Mouse (Mus musculus) forebrain, embryonic 13.5 days (tissue): ENCODE data around the gene Six4. TPM values are rescaled to one million over a fixed set of nuclear protein-coding genes. Genes with fewer than 3 reads are reported as not detected.
A peak's percentile ranks its signal among the peaks of the same experiment; 100 is the strongest.
"Not testable (repeated sequence)": the region's sequence is repeated elsewhere in the genome, so short reads cannot be mapped to it uniquely, and the experiment has no call there.

ENCODE experiments used
- ATAC-seq: fragments of 200-750 bp; cut with Nextera tagmentation; 2 replicates; pipeline ENCODE4 v1.8.0; 2017
- H3K27ac ChIP-seq: fragments of 300-500 bp; sonication (generic); 2 replicates; pipeline ENCODE4 v1.5.1; 2015; ENCODE audit warnings: inconsistent platforms, mild to moderate bottlenecking, moderate library complexity
- H3K27me3 ChIP-seq: fragments of 300-500 bp; sonication (generic); 2 replicates; pipeline ENCODE4 v1.6.1; 2015; ENCODE audit warnings: mild to moderate bottlenecking, inconsistent platforms
- H3K36me3 ChIP-seq: fragments of 300-500 bp; sonication (generic); 2 replicates; pipeline ENCODE4 v1.6.1; 2015; ENCODE audit warnings: mild to moderate bottlenecking, inconsistent platforms; ENCODE audit not compliant: poor library complexity, severe bottlenecking
- H3K4me1 ChIP-seq: fragments of 300-500 bp; sonication (generic); 2 replicates; pipeline ENCODE4 v1.6.1; 2015; ENCODE audit warnings: inconsistent platforms
- H3K4me2 ChIP-seq: fragments of 300-500 bp; sonication (generic); 2 replicates; pipeline ENCODE4 v1.6.1; 2015; ENCODE audit warnings: inconsistent platforms, mild to moderate bottlenecking, moderate library complexity
- H3K4me3 ChIP-seq: fragments of 300-500 bp; sonication (generic); 2 replicates; pipeline ENCODE4 v1.5.1; 2015; ENCODE audit warnings: mild to moderate bottlenecking, inconsistent platforms
- H3K9ac ChIP-seq: fragments of 300-500 bp; sonication (generic); 2 replicates; pipeline ENCODE4 v1.6.1; 2015; ENCODE audit warnings: mild to moderate bottlenecking, inconsistent platforms
- H3K9me3 ChIP-seq: fragments of 300-500 bp; sonication (generic); replicated peaks from 2 replicates; pipeline ENCODE4 v1.6.1; 2016; ENCODE audit warnings: inconsistent platforms
- WGBS: fragments of 180-500 bp; shearing (Covaris S2); methylation state at CpG from one replicate; pipeline ENCODE4 v1.1.7; 2015; 5-methylcytosine and 5-hydroxymethylcytosine counted together
- polyA plus RNA-seq: library from polyadenylated mRNA; unstranded; fragments of >200 nt; fragmentation: Nextera tagmentation; extraction: Ambion mirVana; gene quantifications from 2 replicates; pipeline ENCODE4 v1.2.1, GENCODE M21; 2015

The Six4 gene
- polyA plus RNA-seq, 1 experiment from 2014 or later, result 0.89 TPM

DNA sequence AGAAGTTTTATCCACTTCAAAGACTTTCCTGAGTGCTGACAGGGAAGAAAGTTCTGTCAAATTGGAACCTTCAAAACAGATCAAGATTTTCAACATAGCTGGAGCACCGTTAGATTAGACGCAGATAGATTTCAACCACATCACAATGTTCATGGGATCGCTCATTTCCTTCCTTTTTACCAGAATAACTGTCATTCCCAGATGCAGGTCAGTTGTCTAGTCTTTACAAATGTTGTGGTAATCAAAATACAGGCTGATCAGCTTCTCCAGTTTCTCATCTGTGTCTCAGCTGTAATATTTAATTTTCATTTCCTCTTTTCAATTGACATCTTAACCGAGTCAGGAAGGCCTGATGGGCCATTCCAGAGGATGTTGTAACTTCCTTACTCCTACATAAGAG lies 29.5 kb downstream of the Six4 start:
- no peaks in the 10 kb centered on the region for H3K27me3 ChIP-seq
- H3K4me3 ChIP-seq, result no peak overlapping the region
- no peaks in the 10 kb centered on the region for H3K4me1 ChIP-seq
- WGBS, result 89% methylated on average over 4 of the region's 4 CpGs
- H3K9ac ChIP-seq, result no peak overlapping the region
- H3K36me3 ChIP-seq, result no peaks in the 10 kb centered on the region
- no peak overlapping the region for H3K4me2 ChIP-seq
- H3K27ac ChIP-seq, result no peak overlapping the region
- H3K9me3 ChIP-seq, result no peaks in the 10 kb centered on the region
- no peak for ATAC-seq

DNA sequence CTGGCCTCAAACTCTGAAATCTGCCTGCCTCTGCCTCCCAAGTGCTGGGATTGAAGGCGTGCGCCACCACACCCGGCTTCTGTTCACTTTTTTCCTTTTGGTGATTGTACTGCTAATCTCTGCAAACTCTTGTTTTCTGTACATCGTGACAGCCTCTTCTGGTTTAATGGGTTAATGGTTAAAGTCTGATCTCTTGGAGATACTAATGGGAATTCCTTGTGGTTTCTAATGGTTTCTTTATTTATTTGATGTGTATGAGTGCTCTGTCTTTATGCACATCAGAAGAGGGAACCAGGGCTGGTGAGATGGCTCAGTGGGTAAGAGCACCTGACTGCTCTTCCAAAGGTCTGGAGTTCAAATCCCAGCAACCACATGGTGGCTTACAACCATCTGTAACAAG lies 31.4 kb downstream of the Six4 start:
- WGBS, result 90% methylated on average over 4 of the region's 4 CpGs
- H3K9me3 ChIP-seq, H3K4me1 ChIP-seq, H3K27me3 ChIP-seq, H3K36me3 ChIP-seq, H3K4me2 ChIP-seq, H3K4me3 ChIP-seq, H3K9ac ChIP-seq, ATAC-seq, H3K27ac ChIP-seq: not testable (repeated sequence)

DNA sequence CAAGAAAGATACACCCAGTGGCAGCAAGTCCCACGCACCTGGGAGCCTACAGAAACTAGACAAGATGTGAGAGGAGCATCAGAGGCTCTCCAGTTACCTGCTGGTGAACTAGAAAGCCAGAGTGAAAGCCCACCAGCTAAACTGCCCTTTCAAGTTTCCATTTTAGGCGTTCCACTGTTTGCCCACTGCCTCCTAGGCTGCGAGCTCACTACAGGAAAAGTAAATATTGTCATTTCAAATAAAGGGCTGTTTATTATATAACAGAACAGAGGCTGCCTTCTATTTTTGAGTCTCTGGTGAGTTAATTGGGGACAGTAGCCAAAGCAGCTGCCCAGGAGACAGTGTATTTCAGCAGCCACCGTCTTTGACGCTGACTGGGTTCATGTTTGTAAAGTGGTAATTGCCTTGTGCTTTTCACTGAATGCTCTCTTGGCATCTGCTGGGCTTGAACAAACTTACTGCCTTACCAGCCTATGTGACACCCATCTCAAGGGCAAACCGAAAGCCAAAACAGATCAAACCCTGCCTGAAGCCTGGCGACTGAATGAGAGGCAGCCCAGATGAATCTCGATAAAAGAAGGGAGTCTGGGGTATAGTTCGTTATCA lies 52.3 kb downstream of the Six4 start:
- no peaks in the 10 kb centered on the region for H3K4me1 ChIP-seq
- no peaks in the 10 kb centered on the region for H3K9me3 ChIP-seq
- peaks cover 35% of the 10 kb centered on the region for H3K27me3 ChIP-seq
- H3K4me2 ChIP-seq, result no peak overlapping the region
- no peaks in the 10 kb centered on the region for H3K36me3 ChIP-seq
- WGBS, result 50% methylated on average over 9 of the region's 9 CpGs
- H3K9ac ChIP-seq, result no peak overlapping the region
- no peak for ATAC-seq
- no peak overlapping the region for H3K27ac ChIP-seq
- H3K4me3 ChIP-seq, result no peak overlapping the region

DNA sequence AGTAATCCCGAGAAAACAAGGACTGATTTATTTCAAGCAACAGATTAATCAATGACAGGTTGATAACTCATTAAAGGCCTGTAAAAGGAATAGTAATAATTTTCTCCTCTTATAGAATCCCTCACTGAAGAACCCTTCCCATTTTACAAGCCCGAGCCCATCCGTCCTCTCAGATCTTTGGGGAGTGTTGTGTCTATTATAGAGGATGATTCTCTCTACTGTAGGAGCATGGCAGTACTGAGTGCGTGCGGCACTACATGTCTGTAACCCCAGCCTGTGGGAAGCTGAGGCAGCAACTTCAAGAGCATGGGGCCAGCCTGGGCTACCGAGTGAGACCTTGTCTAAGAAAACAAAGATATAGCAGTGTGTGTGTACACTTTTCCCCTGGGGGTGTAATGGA lies 55.8 kb downstream of the Six4 start:
- WGBS, result 91% methylated on average over 6 of the region's 6 CpGs
- Histone ChIP-seq H3K4me1 (peaks cover 19% of the 10 kb centered on the region), H3K4me3 (no peak overlapping the region), H3K27ac (no peak overlapping the region), H3K9me3 (no peaks in the 10 kb centered on the region), H3K9ac (no peak overlapping the region), H3K4me2 (no peak overlapping the region), H3K27me3 (peaks cover 69% of the 10 kb centered on the region), H3K36me3 (no peaks in the 10 kb centered on the region)
- ATAC-seq, result no peak

DNA sequence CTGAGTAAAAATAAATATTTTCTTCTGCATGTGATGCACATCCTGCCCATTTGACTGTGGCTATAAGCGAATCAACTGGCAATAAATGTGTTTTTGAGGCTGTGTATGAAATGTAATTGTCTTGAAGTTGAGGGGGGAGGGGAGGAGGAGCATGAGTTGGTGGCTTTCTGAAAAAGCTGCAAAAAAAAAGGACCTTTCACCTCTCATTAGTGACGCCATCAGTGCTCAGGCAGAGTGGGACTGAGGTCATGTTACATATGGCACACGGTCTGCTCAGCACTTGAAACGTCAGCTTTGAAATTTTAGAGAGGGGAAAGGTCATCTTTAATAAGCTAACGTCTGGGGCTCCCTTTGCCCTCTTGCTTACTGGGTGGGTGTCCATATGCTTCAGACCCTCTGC lies 57.8 kb downstream of the Six4 start:
- no peaks in the 10 kb centered on the region for H3K36me3 ChIP-seq
- H3K27me3 ChIP-seq, result peaks cover 82% of the 10 kb centered on the region
- H3K4me2 ChIP-seq, result no peak overlapping the region
- H3K4me3 ChIP-seq, result no peak overlapping the region
- WGBS, result 9% methylated on average over 5 of the region's 5 CpGs
- H3K9ac ChIP-seq, result no peak overlapping the region
- H3K9me3 ChIP-seq, result no peaks in the 10 kb centered on the region
- no peak for ATAC-seq
- no peak overlapping the region for H3K27ac ChIP-seq
- H3K4me1 ChIP-seq, result peaks cover 20% of the 10 kb centered on the region

DNA sequence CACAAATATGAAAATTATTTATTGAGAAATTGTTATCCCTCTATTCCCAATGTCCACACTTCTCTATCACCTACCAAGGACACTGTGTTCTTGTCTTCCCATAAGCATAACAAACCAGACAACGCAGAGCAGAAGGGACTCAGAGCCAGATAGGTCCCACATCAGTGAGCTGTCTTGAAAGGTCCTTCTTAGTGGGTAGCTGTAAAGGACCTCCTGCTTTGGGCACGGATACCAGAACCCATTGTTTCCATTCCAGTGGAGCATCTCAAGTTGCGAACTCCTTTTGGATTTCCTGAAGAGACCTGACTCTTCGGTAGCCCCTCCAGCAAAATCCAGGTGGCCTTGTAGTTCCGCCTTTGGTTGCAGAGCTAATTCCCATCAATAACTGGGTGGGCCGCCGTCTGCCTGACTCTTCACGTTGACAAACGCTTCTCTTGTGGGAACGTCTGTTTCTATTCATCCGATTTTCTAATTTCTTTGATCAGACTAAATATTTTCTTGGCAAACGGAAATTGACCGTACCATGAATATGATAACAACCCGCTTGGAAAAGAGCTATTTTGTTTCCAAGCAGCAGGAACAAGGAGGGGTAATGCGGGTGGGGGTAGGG lies 58.6 kb downstream of the Six4 start:
- Histone ChIP-seq H3K36me3 (no peaks in the 10 kb centered on the region), H3K27me3 (peaks cover 89% of the 10 kb centered on the region), H3K9ac (no peak overlapping the region), H3K4me3 (no peak overlapping the region), H3K9me3 (no peaks in the 10 kb centered on the region), H3K4me2 (no peak overlapping the region), H3K27ac (no peak overlapping the region), H3K4me1 (peaks cover 20% of the 10 kb centered on the region)
- WGBS, result 10% methylated on average over 15 of the region's 15 CpGs
- no peak for ATAC-seq

DNA sequence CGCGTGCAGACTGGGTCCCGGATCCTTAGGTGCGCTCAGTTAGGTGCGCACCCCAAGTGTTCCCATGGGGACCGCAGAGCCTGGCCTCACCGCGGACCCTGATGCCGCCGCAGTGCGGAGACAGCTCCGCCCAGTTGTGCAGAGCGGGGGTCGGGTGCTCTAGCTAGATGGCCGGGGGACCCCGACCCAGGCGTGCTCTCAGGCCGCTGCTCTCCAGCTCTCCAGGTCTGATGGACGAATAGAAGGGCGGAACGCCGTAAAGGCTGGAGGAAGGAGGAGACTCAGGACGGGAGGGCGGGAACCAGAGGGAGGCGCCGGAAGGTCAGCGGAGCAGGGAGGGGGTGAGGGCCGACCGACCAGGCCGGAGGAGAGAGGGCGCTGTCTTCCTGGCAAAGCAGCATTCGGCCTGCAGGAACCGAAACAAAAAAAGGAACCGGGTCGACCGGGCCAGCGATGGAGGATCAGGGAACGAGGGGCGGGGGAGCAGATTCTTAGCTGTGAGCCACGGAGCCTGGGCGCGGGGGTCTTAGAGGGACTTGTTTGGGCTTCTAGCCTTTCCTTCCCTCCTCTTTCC lies 59.5 kb downstream of the Six4 start, which contains the start of gene Six1:
Gene Six1, minus strand, starts transcription at position 220 of the 574 bp plus-strand sequence.
- no peaks in the 10 kb centered on the region for H3K36me3 ChIP-seq
- 0 out of 2 replicates have a peak within 1 kb of the TSS, but pooled peaks have one; percentile 21 for H3K9ac ChIP-seq
- no peaks in the 10 kb centered on the region for H3K9me3 ChIP-seq
- under 1% methylated on average over 41 of the region's 42 CpGs for WGBS
- H3K4me2 ChIP-seq, result peak within 1 kb of the TSS; percentile 64
- H3K27ac ChIP-seq, result no peak within 1 kb of the TSS
- H3K27me3 ChIP-seq, result peaks cover 99% of the 10 kb centered on the region
- peak; percentile 75 for ATAC-seq
- peaks cover 20% of the 10 kb centered on the region for H3K4me1 ChIP-seq
- peak within 1 kb of the TSS; percentile 41 for H3K4me3 ChIP-seq

DNA sequence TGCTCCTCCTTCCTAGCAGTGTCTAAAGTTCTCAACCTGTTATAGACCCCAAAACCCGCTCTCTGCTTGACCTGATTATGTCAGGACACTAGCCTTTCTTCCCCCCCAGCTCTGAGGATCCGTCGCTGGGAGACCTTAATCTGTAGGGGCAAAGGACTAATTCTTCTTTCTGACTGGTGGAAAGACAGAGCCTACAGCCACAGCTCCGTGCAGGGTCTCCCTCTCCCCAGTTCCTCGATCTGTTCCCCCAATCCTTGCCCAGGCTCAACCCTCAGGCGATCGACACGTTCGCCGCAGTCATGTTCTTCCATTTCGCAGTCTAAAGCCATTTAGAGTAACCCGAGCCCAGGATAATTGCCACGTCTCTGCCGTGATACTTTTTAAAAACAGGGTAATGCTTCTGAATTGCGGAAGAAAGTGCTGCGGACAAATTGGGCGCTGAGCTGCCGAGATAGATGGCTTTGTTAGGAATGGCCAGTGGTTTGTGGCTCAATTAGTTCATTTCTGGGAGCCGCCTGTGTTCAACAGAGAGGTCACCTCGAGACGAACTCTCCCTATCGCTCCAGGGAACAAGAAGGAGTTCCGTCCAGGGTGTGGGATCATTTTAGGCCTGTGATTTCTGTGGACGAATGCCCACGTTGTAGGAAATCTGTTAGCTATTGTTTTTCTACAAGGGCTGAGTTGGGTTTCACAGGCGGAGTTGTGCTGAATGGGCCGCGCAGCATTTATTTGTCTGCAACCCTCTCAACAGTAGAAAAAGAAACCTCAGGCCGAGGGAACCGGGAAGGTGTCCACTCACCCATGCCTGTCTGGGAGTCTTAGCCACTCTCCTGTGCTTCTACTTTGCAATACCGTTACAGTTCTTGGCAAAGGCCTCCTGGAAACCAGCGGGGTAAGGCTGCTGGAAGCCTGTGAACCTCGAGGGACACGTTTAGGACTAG lies 60.3 kb downstream of the Six4 start:
- under 1% methylated on average over 34 of the region's 34 CpGs for WGBS

DNA sequence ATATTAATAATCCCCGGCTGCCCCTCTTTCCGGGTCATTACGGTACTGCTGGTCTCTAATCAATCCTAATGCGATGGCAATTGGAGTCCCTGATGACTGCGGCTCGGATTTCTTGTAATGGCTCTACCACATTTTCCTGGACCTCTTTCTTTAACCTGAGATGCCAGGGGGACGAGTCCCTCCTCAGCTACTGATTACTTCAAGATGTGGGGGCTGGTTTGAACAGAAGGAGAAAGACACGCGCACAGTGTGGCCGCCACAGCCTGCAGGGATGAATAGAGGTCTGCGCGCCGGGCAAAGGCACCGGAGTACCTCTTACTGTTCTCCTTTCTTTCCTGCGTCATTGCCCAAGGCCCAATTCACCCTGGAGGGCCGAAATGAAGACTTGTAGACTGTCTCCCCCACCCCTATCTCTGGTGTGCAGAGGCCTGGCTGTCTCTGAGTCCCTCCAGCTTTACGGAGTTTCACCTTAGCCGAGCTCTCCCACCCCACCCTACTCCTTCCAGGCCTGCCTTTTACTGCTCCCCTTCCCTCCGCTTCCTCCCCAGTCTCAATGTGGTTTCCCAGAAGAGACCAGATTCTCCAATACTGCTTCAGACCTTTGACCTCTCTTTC lies 61.1 kb downstream of the Six4 start:
- H3K4me3 ChIP-seq, result no peak overlapping the region
- no peaks in the 10 kb centered on the region for H3K36me3 ChIP-seq
- no peak for ATAC-seq
- H3K27me3 ChIP-seq, result peaks cover 100% of the 10 kb centered on the region
- no peak overlapping the region for H3K9ac ChIP-seq
- WGBS, result under 1% methylated on average over 19 of the region's 19 CpGs
- H3K4me1 ChIP-seq, result peaks cover 20% of the 10 kb centered on the region
- no peak overlapping the region for H3K27ac ChIP-seq
- no peak overlapping the region for H3K4me2 ChIP-seq
- no peaks in the 10 kb centered on the region for H3K9me3 ChIP-seq

More for the DNA sequence above, 60.3 kb downstream of the Six4 start:
- no peak overlapping the region for H3K27ac ChIP-seq
- peaks cover 100% of the 10 kb centered on the region for H3K27me3 ChIP-seq
- H3K4me1 ChIP-seq, result peaks cover 20% of the 10 kb centered on the region
- H3K36me3 ChIP-seq, result no peaks in the 10 kb centered on the region
- H3K4me2 ChIP-seq, result peak overlapping the region; percentile 64
- H3K9ac ChIP-seq, result no peak overlapping the region
- no peaks in the 10 kb centered on the region for H3K9me3 ChIP-seq
- peak overlapping the region; percentile 41; the same call in 1 of the 2 replicates for H3K4me3 ChIP-seq
- ATAC-seq, result peak; percentile 39; the same call in 1 of the 2 replicates

DNA sequence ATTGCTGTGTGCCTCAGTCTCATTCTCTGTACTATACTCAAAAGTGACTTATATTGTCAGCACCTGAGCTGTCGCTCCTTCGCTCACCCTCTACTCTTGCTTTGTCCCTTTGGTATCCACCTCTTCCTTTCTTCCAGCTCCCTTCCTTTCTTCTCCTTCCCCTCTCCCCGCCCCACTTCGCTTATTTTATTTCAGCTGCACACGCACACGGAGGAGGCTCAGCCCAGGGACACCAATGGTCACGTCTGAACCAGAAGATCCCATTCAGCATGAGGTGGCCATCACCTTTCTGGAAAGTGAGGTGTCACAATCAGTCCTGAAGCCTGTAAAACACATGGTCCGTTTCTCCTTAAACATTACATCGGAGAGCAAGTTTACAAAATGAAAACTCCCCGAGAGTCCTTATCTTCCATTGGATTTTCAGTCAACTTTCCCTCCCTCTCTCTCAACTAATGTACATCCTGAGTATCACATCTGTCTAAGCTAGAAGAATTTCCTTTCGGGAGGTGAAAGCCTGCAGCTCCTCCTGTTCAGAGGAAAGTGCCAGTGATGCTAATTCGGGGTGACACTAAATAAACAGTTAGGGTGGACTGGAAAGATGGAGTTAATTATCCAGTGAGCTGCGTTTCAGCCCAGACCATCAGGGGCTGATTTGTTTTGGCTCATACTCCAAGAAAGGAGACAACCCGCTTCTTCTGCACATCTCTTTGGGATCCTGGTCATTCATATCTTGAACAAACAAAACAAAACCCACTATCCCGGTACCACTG lies 62.3 kb downstream of the Six4 start:
- Histone ChIP-seq H3K27ac (no peak overlapping the region), H3K9ac (no peak overlapping the region), H3K4me3 (no peak overlapping the region), H3K9me3 (no peaks in the 10 kb centered on the region), H3K4me1 (peaks cover 28% of the 10 kb centered on the region), H3K36me3 (no peaks in the 10 kb centered on the region), H3K4me2 (no peak overlapping the region), H3K27me3 (peaks cover 100% of the 10 kb centered on the region)
- WGBS, result under 1% methylated on average over 15 of the region's 15 CpGs
- no peak for ATAC-seq

DNA sequence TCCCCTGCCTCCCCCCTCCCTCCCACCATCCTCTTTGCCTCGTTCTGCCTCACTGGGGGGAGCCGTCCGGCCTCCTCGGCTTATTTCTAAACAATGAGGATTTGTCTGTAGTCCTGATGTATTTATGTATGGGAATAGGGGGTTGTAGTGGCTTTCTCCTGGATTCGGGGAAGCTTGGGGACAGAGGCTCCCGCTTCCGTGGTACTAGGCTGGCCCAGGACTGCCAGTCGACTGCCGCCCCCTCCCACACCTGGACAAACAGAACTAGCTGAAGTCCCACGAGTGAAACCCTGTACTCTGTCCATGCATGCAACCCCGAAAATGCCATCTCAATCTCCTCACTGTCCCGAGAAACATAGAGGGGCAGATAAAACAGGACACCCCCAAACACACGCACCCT lies 63.0 kb downstream of the Six4 start:
- no peak overlapping the region for H3K9ac ChIP-seq
- ATAC-seq, result no peak
- peaks cover 35% of the 10 kb centered on the region for H3K4me1 ChIP-seq
- no peak overlapping the region for H3K4me3 ChIP-seq
- H3K9me3 ChIP-seq, result no peaks in the 10 kb centered on the region
- H3K27ac ChIP-seq, result no peak overlapping the region
- no peak overlapping the region for H3K4me2 ChIP-seq
- peaks cover 100% of the 10 kb centered on the region for H3K27me3 ChIP-seq
- H3K36me3 ChIP-seq, result no peaks in the 10 kb centered on the region
- WGBS, result under 1% methylated on average over 13 of the region's 13 CpGs
